Mouse (Mus musculus) erythroblast, embryonic 14.5 days (primary cell): Measurements from ENCODE around the gene Gsg1l2. TPM values are rescaled to one million over a fixed set of nuclear protein-coding genes. Genes with fewer than 3 reads are reported as not detected.

Experiments used
- H3K27me3 ChIP-seq: 2 replicates; pipeline ENCODE4 v1.6.1; 2012; ENCODE audit warnings: inconsistent platforms; ENCODE audit not compliant: control insufficient read depth
- H3K36me3 ChIP-seq: 2 replicates; pipeline ENCODE4 v1.6.1; 2012; ENCODE audit warnings: mild to moderate bottlenecking, inconsistent platforms; ENCODE audit not compliant: control insufficient read depth
- H3K4me1 ChIP-seq: 2 replicates; pipeline ENCODE4 v1.6.1; 2012; ENCODE audit warnings: inconsistent platforms; ENCODE audit not compliant: control insufficient read depth
- H3K4me3 ChIP-seq: replicated peaks from 2 replicates; pipeline ENCODE3; 2012; ENCODE audit warnings: moderate library complexity, mild to moderate bottlenecking, inconsistent platforms
- H3K9me3 ChIP-seq: 2 replicates; pipeline ENCODE4 v1.6.1; 2012; ENCODE audit warnings: low read length, inconsistent platforms, mixed read lengths; ENCODE audit not compliant: control insufficient read depth
- GATA1 ChIP-seq: IDR thresholded peaks from 2 replicates; pipeline ENCODE4 v1.6.1; 2012; ENCODE audit warnings: low read length, inconsistent platforms, mixed read lengths
- TAL1 ChIP-seq: IDR thresholded peaks from 3 replicates; pipeline ENCODE4 v1.6.1; 2012; ENCODE audit warnings: low read length, inconsistent platforms, mixed read lengths
- polyA plus RNA-seq: library from polyadenylated mRNA; stranded (reverse); fragments of >175 nt; gene quantifications from 2 replicates; pipeline ENCODE4 v1.2.3, GENCODE M21; 2012

Gsg1l2 gene
- not detected in 2 replicates for polyA plus RNA-seq

DNA sequence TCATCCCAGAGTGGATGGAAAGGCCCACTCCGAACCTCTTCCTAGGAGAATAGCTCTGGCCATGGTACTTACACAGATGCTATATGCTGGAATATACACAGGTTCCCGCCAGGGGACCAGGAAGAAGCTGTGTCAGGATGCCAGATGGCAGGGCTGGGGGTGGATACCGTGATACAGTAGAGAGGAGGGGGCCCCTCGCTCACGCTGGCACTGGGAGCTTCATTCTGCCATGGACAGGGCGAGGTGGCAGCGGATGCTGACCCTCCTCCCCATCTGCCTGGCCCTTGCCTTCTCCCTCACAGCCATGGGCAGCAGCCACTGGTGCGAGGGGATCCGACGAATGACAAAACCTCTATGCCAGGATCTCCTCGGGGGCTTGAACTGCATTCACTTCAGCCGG lies at the start of gene Gsg1l2:
Gene Gsg1l2, plus strand, starts transcription at position 230 of the 400 bp plus-strand sequence.
- TF ChIP-seq TAL1 (no peak), GATA1 (no peak)
- H3K27me3 ChIP-seq = no peaks in the 10 kb centered on the region
- H3K36me3 ChIP-seq = no peaks in the 10 kb centered on the region
- no peaks in the 10 kb centered on the region for H3K9me3 ChIP-seq
- H3K4me3 ChIP-seq = no peak within 1 kb of the TSS
- no peaks in the 10 kb centered on the region for H3K4me1 ChIP-seq

DNA sequence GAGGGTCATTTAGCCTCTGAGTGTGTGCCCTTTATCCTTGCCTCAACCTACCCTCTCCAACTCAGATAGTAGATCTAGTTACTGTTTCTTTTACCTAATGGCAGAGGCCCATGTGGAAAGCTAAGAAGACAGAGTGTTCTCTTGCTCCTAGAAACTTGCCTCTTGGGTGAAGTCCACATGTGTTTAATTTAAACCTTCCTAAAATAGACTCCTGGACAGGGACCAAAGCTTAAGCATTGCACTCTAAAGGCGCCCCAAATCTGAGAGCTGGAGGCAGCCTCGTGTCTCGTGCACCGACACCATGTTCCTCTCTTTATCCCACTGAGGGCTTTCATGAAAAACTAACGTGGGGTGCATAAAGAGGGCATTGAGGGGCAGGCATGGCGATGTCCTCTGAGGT lies 47.3 kb upstream of the Gsg1l2 start:
- H3K27me3 ChIP-seq = no peaks in the 10 kb centered on the region
- no peaks in the 10 kb centered on the region for H3K36me3 ChIP-seq
- TF ChIP-seq GATA1 (no peak), TAL1 (no peak)
- H3K4me3 ChIP-seq = no peak overlapping the region
- H3K9me3 ChIP-seq = no peaks in the 10 kb centered on the region
- no peaks in the 10 kb centered on the region for H3K4me1 ChIP-seq

DNA sequence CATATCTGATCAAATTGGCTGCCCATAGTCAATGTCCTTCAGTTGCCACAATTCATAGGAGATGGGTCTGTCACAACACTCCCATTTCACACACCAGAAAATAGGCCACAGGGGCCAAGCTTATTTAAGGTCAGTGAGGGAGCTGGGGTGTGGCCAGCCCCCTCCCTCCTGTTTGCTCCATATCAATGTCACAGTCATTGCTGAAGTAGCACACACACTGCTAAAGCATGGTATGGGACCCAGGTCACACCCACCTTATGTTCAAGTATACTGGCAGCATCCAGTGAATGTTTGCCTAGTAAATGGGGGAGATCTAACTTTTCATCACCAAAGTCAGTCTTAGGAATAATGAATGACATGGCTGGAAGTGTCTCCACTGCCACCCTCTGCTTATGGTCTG lies 45.7 kb upstream of the Gsg1l2 start:
- TF ChIP-seq TAL1 = no peak
- no peak for TF ChIP-seq GATA1
- no peaks in the 10 kb centered on the region for H3K36me3 ChIP-seq
- no peak overlapping the region for H3K4me3 ChIP-seq
- no peaks in the 10 kb centered on the region for H3K4me1 ChIP-seq
- no peaks in the 10 kb centered on the region for H3K9me3 ChIP-seq
- no peaks in the 10 kb centered on the region for H3K27me3 ChIP-seq

DNA sequence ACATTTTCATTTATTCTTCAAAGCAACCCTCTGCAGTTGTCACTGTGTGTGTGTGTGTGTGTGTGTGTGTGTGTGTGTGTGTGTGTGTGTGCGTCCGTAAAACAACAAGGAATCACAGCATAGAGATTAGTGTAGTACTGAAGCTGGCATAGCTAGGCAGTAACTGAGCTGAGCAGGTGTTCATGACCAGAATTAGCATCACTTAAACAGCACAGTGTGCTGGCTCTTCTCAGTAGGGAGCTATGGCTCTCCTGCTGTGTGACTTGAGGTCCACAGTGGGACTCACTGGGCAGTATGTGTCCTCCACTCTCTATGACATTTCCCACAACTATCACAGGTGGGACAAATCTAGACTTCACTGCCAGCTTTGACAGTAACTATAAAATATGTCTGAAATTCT lies 43.4 kb upstream of the Gsg1l2 start:
- no peaks in the 10 kb centered on the region for H3K36me3 ChIP-seq
- H3K4me1 ChIP-seq = no peaks in the 10 kb centered on the region
- no peak overlapping the region for H3K4me3 ChIP-seq
- H3K27me3 ChIP-seq = no peaks in the 10 kb centered on the region
- TF ChIP-seq GATA1 (no peak), TAL1 (no peak)
- H3K9me3 ChIP-seq = no peaks in the 10 kb centered on the region

DNA sequence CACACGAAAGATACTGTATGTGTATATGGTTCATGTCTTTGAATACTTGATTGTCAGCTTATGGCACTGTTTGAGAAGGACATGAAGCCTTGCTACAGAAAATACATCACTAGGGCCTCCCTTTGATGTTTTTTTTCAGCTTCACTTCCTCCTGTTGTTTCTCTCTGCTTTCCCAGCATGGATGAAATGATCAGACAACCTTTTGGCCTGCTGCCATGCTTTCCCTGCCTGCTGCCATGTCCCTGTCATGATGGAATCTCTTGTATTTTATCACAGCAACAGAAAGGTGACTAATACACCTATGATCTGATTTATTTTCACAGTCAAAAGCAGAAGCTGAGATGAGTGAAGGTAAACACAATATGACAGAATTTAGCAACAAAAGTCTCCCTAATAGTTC lies 40.7 kb upstream of the Gsg1l2 start:
- no peaks in the 10 kb centered on the region for H3K36me3 ChIP-seq
- no peak for TF ChIP-seq GATA1
- TF ChIP-seq TAL1 = no peak
- no peaks in the 10 kb centered on the region for H3K4me1 ChIP-seq
- H3K4me3 ChIP-seq = no peak overlapping the region
- H3K9me3 ChIP-seq = no peaks in the 10 kb centered on the region
- no peaks in the 10 kb centered on the region for H3K27me3 ChIP-seq

DNA sequence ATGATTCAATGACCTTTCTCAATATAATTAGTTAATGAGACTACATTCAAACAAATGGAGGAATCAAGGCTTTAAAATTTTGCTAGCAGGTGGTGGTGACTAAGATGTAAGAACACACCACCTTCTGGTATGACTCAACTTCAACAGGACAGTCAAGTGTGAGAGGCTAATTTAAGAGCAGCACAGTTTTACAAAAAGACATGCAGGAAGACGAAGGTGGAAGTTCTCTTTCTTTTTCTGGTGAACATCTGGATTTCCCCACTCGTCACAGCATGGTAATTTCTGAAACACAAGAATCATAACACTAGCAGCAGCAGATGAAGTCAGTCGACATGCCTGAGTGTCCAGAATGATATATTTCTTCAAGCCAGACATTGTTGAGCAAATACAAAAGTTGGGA lies 39.8 kb upstream of the Gsg1l2 start:
- Histone ChIP-seq H3K27me3 (no peaks in the 10 kb centered on the region), H3K36me3 (no peaks in the 10 kb centered on the region), H3K4me3 (no peak overlapping the region), H3K4me1 (no peaks in the 10 kb centered on the region), H3K9me3 (no peaks in the 10 kb centered on the region)
- TF ChIP-seq GATA1 (no peak), TAL1 (no peak)

DNA sequence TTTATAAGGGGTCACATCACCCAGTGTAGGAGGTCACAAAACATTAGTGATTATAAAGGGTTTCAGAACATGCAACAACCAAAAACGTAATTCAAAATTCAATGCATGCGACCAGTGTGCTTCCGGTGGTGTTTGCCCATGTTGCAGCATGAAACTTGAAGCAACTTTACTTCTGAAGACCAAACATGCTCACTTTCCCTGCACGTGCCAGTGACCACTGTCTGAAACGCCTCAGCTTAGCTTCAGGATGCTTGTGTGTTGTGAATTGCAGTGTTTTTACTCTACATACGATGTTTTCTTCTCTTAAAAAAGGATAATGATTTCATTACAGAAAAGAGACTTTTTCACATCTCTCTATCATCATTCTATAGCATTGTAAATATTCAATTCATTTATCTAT lies 36.1 kb upstream of the Gsg1l2 start:
- H3K36me3 ChIP-seq = no peaks in the 10 kb centered on the region
- no peaks in the 10 kb centered on the region for H3K9me3 ChIP-seq
- no peak overlapping the region for H3K4me3 ChIP-seq
- H3K4me1 ChIP-seq = no peaks in the 10 kb centered on the region
- H3K27me3 ChIP-seq = no peaks in the 10 kb centered on the region
- no peak for TF ChIP-seq TAL1
- TF ChIP-seq GATA1 = no peak

DNA sequence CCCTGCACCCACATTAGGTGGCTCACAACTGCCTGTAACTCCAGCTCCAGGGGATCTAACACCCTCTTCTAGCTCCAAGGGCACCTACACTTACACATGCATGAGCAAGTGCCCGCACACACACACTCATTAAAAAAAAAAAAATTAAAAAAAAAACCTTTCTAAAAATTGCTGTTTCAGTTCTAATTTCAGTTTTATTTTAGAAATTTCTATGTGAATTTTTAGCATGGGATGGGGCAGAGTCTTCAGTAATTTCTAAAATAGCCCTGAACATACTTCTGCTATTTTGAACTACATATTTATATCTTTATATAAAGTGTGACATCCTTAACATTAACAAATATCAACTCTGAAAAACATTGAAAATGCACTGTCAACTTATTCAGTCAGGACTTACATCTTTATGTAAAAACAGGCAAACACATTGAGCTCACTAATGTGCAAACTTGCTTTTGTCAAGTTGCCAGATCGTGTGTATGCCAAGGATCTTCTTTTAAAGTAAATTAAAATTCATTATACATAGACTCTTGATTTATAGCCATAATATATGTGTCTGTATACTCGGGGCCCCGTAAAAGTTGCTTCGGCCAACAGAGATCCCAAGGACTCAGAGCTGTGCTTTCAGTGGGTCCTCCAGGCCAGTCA lies 35.4 kb upstream of the Gsg1l2 start:
- no peak for TF ChIP-seq GATA1
- no peak for TF ChIP-seq TAL1
- H3K9me3 ChIP-seq = no peaks in the 10 kb centered on the region

DNA sequence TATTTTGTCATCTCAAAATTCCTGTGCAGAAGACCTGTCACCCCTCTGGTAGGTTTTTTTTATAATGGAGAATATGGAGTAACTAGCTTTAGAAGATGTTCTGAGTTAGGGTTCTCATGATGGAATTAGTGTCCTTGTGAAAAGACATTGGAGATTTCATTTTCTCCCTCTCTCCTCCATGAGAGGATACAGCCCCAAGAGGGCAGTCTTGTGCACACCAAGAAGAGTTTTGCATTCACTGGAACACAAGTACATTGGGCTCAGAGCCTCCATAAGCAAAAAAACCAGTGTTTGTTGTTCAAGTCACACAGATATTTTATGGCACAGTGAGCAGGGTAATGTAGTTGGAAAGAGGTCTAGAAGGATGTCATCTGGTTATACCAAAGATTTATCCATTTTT lies 32.8 kb upstream of the Gsg1l2 start:
- no peak overlapping the region for H3K4me3 ChIP-seq
- no peaks in the 10 kb centered on the region for H3K9me3 ChIP-seq
- no peak for TF ChIP-seq GATA1
- no peak for TF ChIP-seq TAL1
- H3K27me3 ChIP-seq = no peaks in the 10 kb centered on the region
- H3K36me3 ChIP-seq = no peaks in the 10 kb centered on the region
- no peaks in the 10 kb centered on the region for H3K4me1 ChIP-seq

More for the DNA sequence above, 35.4 kb upstream of the Gsg1l2 start:
- Histone ChIP-seq H3K36me3 (no peaks in the 10 kb centered on the region), H3K4me3 (no peak overlapping the region), H3K4me1 (no peaks in the 10 kb centered on the region), H3K27me3 (no peaks in the 10 kb centered on the region)

DNA sequence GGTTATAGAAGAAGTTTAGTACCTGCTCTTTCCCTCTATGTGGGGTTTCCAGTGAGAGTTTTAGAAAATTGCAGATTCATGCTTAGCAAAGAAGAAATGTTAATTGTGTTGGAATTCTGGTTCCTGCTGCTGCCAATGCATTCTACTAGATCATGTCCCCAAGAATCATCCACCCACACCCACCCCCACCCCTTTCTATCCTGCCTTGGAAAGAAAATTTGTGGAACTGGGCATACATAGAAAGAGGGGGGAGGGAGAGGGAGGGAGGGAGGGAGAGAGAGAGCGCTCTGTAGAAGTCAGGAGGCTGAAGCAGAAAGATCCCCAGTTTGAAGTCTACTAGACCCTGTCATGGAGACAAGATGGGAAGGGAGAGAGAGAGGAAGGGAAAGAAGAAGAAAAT lies 18.1 kb upstream of the Gsg1l2 start:
- Histone ChIP-seq H3K4me3 (no peak overlapping the region), H3K4me1 (no peaks in the 10 kb centered on the region), H3K36me3 (no peaks in the 10 kb centered on the region), H3K27me3 (no peaks in the 10 kb centered on the region), H3K9me3 (no peaks in the 10 kb centered on the region)
- TF ChIP-seq GATA1 = no peak
- no peak for TF ChIP-seq TAL1
